Mouse (Mus musculus) kidney, postnatal 14 days (tissue): Measurements from ENCODE around the gene Ablim1.
"Not testable (repeated sequence)": the region's sequence is repeated elsewhere in the genome, so short reads cannot be mapped to it uniquely, and the experiment has no call there.

Source experiments
- DNase-seq: peaks from one replicate; pipeline ENCODE4 v3.0.0; 2022; ENCODE audit warnings: mixed read lengths

Ablim1 gene

DNA sequence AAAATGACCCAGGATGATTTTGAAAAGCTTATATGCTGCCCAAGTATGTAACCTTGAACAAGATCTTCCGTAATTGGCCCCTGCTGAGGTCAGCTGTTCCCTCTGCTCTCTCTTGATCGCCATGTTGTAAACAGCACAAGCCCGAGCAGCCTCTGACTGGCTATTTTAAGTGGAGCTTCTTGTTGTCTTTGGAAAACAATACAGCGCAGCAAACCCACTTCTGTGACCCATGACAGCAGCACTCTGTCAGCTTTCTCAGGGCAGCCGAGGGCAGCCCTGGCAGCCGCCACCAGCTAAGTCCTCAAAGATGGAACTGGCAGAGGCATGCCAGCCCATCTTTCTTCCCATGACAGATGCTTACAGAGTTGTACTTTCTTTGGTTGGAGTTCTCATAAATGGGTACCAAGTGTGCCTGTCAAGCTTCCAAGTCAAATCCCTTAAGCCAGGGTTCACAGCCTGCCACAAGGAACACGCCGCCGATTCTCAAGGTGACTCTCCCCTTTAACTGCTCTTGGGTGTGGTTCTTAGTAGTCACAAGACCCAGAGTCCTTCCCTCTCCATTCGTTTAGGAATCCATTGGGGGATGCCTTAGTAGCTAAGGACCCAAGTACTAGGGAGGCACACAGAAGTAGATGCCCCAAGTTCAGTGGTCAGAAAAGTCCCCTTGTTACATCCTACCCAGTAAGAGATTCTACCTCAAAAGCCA is 172.8 kb downstream of the Ablim1 start:
- DNase-seq = no peak

DNA sequence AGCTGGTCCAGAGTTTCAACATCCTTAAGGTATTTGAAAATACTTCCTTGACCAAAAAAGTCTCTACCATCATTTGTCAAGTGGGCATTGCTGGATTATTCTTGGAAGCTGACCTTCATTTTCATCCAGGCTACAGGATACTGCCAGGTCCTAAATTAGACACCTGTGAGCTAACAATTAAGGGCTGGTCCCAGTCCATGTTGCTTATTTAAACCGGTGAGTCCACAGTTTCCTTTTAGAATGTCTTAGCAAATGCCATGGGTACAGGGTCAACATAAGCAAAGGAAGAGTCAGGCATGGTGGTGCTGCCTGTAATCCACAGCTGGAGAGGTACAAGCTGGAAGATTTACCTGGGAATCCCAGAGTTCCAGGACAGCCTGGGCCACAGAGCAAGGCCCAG is 173.8 kb downstream of the Ablim1 start:
- DNase-seq = no peak

DNA sequence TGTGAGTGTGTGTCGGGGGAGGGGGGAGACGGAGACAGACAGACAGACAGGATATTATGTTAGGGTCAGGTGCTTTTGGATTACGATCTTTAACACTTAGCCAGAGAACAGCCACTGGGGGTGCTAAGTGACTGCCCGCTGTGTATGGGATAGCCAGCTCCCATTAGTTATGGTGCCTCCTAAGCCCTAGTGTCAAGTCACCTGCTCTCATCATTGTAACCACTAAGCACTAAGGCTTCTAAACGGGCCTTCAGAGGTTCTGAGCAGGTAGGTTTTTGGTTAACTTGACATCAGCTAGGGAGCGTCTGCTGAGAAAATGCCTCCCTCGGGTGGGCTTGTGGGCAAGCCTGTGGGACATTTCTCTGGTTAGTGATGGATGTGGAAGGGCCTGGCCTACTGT is 174.6 kb downstream of the Ablim1 start:
- no peak for DNase-seq

DNA sequence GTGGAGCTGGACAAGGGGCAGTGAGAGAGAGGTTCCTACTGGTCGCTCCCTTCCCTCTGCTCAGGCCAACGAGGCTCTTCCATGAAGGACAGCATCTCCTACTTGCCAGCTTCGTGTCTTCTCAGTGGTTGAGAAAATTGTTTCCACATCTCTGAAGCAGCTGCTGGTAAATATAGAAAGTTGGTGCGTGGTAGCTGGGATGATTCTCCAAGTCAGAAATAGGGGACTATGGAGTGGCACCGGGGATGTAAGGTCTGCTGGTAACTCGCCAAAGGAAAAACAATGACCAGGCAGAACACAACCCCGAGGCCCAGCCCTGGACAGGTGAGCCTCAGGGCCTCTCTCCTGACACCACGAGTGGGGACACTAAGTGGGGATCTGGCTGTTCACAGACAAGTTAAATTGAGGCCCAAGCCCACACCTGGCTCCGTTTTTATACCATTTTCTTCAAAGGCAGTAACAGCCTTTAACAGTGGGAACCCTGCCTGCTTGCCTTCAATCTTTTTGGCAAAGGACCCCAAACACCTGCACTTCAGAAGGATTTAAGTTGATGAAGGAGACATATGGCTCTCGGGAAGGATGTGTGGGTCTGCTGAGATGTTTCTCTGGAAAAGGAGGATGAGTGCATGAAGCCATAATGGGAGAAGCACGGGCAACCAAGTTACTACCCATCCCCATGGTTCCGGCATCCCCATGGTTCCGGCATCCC is 175.7 kb downstream of the Ablim1 start:
- no peak for DNase-seq

DNA sequence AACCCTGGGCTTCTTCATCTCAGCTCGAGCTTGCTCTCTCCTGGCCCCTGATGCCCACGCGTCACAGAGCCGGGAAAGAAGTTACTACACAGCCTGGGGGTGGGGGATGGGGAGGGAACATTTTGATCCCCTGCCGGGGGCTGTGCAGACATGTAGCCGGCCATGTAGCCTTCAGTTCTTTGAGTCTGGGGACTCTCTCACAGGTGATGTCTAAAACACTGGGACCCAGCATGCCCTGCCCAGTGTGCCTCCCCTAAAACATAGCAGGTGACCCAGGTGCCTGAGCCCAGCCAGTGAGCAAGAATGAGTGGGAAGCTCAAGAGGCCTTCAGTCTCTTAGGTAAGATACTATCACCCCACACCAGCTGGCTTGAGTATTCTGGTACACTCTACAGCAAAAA is 176.2 kb downstream of the Ablim1 start:
- DNase-seq = no peak

DNA sequence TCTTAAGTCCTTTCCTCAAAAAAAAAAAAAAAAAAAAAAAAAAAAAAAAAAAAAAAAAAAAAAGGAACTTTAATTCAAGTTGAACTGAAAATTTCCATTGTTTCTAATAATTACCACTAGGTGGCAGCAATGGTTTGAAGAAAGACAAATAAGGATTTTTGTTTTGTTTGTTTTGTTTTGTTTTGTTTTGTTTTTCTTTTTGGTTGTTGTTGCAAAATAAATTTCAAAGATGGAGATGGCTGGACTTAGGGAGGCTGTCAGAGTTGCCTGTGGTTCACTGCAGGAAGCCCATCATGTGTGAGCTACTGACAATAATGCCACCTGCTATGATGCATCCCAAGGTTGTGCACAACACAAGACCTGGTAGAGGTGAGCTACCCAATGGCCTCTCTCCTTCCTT is 176.7 kb downstream of the Ablim1 start:
- no peak for DNase-seq

DNA sequence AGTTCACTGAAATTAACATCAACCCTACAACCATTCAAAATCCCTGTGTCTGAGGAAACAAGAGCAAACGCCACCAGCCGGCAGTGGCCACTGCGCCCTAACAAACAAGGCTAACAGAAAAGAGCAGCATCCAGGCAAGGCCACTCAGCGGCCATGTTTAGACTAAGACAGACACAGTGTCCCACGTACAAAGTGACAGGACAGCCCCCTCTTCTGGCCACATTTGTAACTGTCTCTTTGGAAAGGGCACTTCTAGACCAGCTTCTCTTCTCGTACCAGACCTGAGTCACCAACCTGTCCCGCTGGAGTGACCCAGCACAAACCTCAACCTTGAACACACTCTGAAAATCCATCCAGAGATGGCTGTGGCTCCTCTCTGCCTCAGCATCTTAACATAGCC is 178.5 kb downstream of the Ablim1 start:
- DNase-seq = peak; percentile 78

DNA sequence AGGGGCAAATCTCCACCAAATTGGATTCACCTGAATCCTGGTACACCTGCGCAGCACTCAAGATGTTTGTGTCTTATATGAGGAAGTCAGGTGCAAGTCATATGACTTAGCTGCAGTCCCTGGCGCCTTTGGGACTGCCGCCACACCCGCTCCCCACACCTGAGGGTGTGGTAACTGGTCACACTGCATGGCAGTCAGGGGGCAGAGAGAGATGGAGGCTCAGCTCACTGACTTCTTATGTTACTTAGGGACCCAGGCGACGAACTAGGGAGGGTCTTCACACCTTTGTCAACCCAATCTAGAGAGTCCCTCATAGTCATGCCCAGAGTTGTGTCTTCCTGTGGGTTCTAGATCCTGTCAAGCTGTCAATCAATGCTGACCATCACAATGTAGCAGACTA is 179.1 kb downstream of the Ablim1 start:
- not testable (repeated sequence) for DNase-seq

DNA sequence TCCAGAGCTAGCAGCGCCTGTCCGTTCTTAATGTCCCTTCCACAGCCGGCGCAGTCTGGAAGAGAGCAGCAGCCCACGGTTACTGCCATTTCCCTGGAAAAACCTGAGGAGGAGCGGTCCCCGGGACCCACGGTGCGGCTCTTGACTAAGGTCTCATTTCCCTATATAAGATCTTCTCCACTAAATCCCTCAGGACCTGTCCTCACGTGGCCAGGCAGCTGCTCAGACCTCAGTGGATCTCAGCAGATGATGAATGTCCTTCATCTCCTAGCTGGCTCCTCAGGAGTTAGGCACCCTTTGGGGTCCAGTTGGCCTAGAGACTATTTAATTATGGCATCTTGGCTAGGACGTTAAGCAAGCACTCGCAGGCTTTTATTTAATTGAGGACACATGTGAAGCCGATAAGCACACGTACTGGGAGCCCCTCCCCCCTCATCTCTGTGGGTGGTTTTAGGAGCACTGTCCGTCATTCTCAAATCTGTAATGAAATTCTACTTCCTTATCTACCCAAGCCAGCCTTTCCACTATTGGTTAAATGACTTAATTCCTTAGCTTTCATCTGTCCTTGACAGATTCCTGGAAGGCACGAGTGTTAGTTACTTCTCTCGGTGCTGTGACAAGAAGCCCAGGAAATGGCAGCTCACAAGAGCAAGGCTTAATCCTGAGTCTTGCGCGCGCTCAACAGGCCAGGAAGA is 179.9 kb downstream of the Ablim1 start:
- DNase-seq = no peak

DNA sequence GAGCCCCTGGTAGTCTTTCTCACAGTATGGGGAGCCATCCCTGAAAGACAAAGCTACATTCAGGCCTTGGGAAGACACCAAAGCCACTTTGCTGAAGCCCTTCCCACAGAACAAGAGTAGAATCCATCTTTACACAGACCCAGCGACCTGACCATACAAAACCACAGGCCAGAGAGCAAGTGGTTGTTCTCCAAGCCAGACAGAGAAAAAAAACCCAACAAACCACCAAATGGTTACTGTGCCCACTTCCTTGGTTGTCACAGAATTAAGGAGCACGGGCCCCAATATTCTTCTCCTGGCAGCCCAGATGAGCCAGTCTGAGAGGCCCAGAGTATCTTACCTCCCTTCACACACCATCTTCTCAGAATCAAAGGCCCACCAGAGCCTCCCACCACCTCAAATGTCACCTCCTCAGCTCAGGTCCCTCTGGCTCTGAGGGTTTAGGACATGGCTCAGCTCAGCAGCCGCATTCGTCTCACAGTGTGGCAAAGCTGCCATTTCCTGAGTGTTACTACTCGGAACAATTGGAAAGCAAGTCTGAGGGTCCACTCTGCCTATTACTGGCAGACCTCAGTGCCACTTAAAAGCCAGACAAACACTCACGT is 181.7 kb downstream of the Ablim1 start:
- DNase-seq = no peak

DNA sequence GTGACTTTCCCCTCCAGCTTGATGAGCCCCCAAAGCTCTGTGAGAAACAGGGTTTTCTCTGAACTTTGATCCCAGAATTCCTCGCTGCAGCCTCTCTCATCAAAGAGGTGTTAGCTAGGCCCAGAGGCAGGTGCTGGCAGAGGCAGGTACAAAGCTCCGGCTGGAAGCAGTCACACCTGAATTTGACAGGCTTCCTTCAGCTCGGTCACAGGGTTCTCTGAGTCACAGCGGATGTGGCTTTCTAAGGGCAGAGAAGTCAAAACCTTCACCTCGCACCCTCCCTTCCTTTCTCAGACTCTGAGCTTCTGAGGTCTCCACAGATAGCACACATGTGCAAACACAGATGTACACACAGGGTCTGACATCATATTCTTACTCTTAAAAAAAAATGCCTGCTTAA is 182.4 kb downstream of the Ablim1 start:
- peak; percentile 42 for DNase-seq

DNA sequence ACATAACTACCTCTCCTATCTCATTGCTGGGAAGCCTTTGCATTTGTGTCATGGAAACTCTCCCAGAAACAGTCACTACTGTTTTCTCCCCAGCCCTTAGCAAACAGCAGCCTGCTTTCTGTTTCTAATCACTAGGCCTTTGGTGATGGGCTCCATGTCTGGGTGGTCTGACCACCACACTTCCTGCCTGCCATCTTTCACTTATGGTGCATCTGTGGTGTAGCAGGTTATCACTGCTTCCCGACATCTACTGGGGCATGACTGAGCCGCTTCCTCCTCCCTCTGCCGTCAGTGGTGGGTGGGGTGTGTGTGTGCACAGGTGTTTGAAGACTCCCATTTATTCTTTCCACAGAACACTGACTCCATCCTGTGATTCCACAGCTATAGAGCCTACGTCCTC is 183.4 kb downstream of the Ablim1 start:
- no peak for DNase-seq

DNA sequence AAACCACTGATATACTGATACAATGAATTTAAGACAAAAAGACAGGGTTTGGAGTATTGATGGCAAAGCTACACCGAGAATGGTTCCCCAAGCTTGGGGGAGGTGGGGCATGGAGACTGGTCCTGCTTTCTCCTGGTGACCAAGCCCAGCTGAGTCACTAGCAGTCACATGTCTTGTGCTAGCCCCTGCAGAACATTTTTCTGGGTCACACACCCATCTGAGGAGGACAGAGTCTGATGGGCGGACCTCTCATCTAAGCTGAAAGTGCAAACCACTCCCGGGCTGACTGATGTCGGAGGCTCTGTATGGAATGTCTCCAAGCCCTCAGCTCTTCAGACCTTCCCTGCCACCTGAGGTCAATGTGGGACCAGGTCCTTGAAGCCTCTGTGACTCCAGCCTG is 184.1 kb downstream of the Ablim1 start:
- no peak for DNase-seq

DNA sequence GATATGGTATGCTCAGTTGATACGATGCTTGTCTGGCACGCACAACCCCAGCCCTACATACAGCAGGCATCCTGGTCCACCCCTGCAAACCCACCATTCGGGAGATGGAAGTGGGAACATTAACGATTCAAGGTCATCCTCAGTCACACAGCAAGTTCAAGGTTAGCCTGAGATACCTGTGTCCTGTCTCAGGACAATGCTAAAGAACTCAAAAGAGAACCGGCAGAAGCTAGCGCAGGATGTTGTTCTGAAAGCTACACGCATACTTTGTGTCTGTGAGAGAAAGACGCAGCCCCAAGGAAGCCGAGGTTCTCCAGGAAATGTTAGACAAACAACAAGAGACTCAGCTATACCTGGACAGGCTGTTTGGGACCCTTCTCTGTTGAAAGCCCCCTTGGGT is 185.0 kb downstream of the Ablim1 start:
- DNase-seq = no peak

DNA sequence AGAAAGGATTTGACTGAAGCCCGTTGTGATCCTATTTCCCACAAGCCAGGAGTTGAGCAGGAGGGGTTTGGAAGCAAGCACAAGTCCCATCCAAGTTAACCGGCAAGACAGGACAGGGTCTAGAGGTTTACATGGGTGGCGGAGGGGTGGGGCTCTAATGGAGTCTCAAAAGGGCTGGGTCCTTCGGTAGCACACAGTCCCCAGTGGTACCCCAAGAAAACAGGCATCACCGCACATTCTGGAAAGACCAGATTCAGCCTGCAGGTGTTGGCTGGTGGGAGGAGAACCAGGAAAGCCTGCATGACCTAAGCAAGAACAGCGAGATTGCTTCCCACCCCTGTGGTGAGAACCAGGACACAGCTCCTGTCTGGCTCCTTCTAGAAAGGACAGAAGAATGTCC is 186.7 kb downstream of the Ablim1 start:
- no peak for DNase-seq

DNA sequence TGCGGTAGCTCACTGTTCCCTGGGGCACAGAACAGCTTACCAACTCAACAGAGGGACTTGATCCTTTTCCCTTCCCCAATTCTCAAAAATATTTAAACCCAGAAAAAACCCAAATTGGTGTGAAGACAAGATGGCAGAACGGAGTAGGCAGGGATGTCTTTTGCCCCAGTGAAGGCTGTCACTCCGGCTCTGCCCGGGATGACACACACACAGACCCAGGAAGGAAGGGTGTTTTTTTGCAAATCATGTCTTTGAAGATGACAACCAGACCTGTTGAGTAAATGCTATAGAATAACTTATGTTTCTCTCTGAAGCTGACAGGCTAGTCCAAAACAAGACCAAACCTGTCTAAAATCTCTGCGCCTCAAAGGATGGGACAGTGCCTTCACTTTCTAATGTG is 187.2 kb downstream of the Ablim1 start:
- no peak for DNase-seq

DNA sequence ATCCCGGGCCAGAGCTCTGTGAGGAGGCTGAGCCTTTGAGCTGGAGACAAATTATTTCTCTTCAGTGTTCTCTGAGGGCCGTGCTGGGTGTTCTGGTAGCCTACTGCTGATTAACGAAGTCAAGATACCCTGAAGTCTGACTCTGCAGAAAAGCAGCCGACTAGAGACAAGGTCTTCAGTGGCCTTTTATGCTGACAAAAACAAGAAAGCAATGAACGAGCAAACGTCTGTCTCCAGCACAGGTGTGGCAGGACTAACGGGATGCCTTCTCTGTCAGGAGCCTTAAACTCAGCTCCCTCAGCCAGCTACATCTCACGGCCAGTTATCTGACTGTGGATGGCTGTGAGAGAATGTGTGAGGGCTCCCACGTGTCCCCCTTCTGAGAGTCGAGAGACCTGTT is 187.8 kb downstream of the Ablim1 start:
- DNase-seq = no peak

DNA sequence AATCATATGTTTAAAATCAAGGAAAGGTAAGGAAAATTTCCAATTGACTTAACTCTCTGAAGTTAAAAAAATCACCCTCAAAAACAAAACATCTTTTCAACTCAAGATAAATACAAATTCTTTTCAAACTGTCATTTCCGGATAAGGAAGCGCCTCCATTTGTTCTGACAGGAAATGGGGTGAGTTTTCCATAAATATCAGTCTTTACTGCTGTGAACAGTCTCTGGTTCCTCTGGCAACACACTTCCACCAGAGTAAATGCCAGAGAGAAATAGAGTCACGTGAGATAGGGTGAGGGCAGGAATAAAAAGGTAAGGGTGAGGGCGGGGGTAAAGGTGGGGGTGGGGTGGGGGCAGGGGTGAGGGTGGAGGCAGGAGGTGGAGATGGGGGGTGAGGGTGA is 189.8 kb downstream of the Ablim1 start:
- no peak for DNase-seq

DNA sequence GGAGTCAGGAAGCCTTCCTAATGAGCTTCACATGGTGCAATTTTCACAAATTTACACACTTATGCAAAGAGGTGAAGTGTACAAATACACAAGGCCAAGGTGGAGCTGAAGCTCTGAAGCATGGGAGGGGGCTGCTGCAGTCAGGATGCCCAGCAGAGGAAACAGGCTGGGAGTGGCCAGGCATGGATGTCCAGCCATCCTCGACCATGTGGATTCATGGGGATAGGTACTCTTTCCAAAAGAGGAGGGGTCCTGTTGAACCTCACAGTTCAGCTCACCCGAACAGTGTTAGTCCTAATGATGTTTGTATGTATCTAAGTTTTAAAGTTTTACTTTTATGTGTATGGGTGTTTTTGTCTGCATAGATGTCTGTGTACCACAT is 190.6 kb downstream of the Ablim1 start:
- DNase-seq = no peak

DNA sequence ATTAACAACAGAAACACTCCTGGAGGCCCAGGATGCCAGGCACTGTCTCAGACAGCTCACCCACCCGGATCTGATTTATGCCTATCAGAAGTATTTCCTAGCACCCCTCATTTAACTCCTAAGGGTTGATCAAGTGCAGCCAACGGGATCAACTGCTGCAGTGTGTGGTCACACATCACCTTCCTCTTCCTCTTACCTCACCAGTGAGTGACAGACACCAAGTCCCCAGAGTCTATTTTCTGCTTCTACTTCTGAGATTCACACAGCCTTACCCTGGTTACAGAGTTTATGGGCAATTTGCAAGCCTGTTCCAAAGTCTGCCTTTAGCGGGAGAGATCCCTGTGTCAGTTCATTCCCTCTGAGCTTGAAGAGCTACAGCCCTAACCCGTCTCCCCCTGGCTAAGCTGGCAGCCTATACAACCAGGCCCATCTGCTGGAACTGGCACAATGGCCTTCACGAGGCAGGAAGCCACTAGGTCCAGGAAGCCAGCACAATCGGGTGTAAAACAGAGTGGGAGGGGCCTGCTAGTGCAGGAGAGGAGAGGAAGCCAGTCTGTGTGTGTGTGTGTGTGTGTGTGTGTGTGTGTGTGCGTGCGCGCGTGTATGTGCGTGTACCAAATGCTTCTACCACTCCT is 191.1 kb downstream of the Ablim1 start:
- peak; percentile 82 for DNase-seq

DNA sequence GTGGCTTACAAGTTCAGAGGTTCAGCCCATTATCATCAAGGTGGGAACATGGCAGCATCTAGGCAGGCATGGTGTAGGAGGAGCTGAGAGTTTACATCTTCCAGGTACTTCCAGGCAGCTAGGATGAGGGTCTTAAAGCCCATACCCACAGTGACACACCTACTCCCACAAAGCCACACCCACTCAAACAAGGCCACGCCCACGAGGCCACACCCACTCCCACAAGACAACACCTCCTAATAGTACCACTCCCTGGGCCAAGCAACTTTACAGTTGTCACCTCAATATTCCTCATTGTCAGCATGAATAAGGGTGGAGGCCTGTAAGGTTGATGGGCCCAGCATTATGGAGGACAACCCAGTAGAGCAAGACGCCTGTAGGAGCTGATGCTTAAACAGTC is 192.5 kb downstream of the Ablim1 start:
- DNase-seq = no peak

DNA sequence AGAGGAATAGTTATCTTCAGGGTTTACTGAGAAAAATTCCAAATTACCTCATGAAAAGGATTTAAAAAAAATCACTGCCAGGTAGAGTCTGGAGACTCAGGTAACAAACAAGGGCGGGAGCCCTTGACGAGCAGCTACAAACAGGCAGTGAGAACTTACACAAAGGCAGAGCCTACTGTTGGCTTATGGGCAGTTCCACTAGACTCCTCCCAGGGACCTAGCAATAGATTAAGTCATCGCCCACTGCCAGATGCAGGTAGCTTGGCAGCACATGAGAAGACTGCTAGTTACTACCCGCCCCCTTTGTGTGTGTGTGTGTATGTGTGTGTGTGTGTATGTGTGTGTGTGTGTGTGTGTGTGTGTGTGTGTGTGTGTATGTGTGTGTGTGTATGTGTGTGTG is 193.7 kb downstream of the Ablim1 start:
- DNase-seq = no peak

DNA sequence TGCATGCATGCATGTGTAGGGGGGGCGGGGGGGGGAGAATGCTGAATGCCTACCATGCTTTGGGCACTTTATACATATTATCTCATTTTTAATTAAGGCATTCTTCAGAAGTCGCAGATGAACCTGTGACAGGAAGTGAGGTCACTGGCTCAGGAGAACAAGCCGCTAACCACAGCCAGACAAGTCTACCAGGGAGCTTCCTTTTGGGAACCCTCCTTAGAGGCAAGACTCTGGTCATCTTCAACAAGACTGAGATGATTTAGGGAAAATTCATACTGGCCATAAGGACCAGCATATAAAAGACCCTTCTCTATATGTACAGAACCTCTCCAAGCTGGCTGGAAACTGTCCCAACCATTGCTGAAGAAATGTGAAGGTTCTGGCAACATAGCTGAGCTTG is 195.1 kb downstream of the Ablim1 start:
- DNase-seq = no peak
